Mouse (Mus musculus) ES-E14 (cell line): Measurements from ENCODE around the gene Arhgap29.

Experiments used
- HCFC1 ChIP-seq: IDR thresholded peaks from 2 replicates; pipeline ENCODE4 v1.6.1; 2012; ENCODE audit warnings: low read length, inconsistent platforms, borderline replicate concordance; ENCODE audit not compliant: insufficient read depth
- ZNF384 ChIP-seq: IDR thresholded peaks from 2 replicates; pipeline ENCODE4 v1.6.1; 2012; ENCODE audit warnings: low read depth, low read length, inconsistent platforms

DNA sequence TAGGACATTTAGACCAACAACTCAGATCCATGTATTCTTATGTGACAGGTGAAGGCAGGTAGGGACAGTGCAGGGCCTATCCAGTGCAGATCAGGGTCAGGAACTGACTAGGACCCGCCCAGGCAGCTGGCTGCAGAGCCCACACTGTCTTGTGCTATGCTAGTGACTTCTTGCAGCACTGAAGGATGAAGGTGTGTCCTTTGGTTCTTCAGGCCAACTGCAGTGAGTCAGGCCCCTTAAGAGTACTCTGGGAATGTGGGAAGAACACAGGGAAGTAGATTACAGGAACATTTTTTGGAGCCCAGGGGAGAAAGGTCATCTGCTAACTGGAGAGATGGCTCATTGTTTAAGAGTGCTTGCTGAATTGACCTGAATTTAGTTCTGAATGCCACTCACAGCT lies 60.1 kb downstream of the Arhgap29 start:
- TF ChIP-seq ZNF384 (no peak), HCFC1 (no peak)
